Mouse (Mus musculus) heart, adult 2 months (tissue): Measurements from ENCODE around the gene Gm20708. TPM values are rescaled to one million over a fixed set of nuclear protein-coding genes. Genes with fewer than 3 reads are reported as not detected.
A peak's percentile ranks its signal among the peaks of the same experiment; 100 is the strongest.

Experiments
- DNase-seq, 2 experiments: peaks; one replicate each; pipeline ENCODE4 v3.0.0; 2021
- H3K27ac ChIP-seq: fragments of 200-600 bp; 2 replicates; pipeline ENCODE4 v1.8.1; 2022
- H3K27me3 ChIP-seq: fragments of 200-500 bp; 2 replicates; pipeline ENCODE4 v1.6.1; 2012; ENCODE audit warnings: mild to moderate bottlenecking, low read length, inconsistent platforms, mixed read lengths; ENCODE audit not compliant: control insufficient read depth, insufficient read depth
- H3K36me3 ChIP-seq: fragments of 200-500 bp; 2 replicates; pipeline ENCODE4 v1.6.1; 2012; ENCODE audit warnings: low read length, inconsistent platforms; ENCODE audit not compliant: control insufficient read depth, insufficient read depth
- H3K4me1 ChIP-seq: fragments of 200-500 bp; 2 replicates; pipeline ENCODE4 v1.6.1; 2011; ENCODE audit warnings: low read length; ENCODE audit not compliant: control insufficient read depth, insufficient read depth
- H3K4me3 ChIP-seq: fragments of 200-600 bp; 2 replicates; pipeline ENCODE4 v1.8.1; 2022
- H3K79me2 ChIP-seq: fragments of 200-500 bp; replicated peaks from 2 replicates; pipeline ENCODE4 v1.6.1; 2012; ENCODE audit warnings: mild to moderate bottlenecking, inconsistent platforms, low read length, moderate library complexity, mixed read lengths; ENCODE audit not compliant: control insufficient read depth, insufficient read depth
- H3K9ac ChIP-seq: fragments of 200-500 bp; 2 replicates; pipeline ENCODE4 v1.6.1; 2012; ENCODE audit warnings: low read depth, mild to moderate bottlenecking, control low read depth, inconsistent platforms, low read length, mixed read lengths
- CTCF ChIP-seq: fragments of 200-600 bp; IDR thresholded peaks from 2 replicates; pipeline ENCODE4 v1.8.1; 2022; ENCODE audit warnings: antibody characterized with exemption, mild to moderate bottlenecking, moderate library complexity
- EP300 ChIP-seq: fragments of 200-500 bp; IDR thresholded peaks from 2 replicates; pipeline ENCODE4 v1.6.1; 2011; ENCODE audit warnings: low read depth, low read length, control low read depth; ENCODE audit not compliant: insufficient read depth
- POLR2A ChIP-seq: fragments of 200-500 bp; IDR thresholded peaks from 2 replicates; pipeline ENCODE4 v1.6.1; 2011; ENCODE audit warnings: mild to moderate bottlenecking, low read depth, low read length, control low read depth; ENCODE audit not compliant: insufficient read depth
- WGBS: fragments of 180-500 bp; shearing (Covaris S2); methylation state at CpG from one replicate; pipeline ENCODE4 v1.1.7; 2018; 5-methylcytosine and 5-hydroxymethylcytosine counted together
- intact Hi-C: fragments of 180-260 bp; cut with DNase I; formaldehyde crosslinking; loops from one replicate; pipeline ENCODE4 v1.15.1; 2025
- polyA plus RNA-seq: library from polyadenylated mRNA; depleted of rRNA; stranded (reverse); fragments of >200 nt; gene quantifications from 2 replicates; pipeline ENCODE4 v1.2.3, GENCODE M21; 2012
- total RNA-seq, 2 experiments: library from RNA; stranded (reverse); gene quantifications; 2 replicates each; pipeline ENCODE4 v1.2.3; 2021

Gm20708 gene
- total and polyA plus RNA-seq, 3 experiments = 0.44 to 0.57 (median 0.48) TPM

GRCm38 (mm10) chr11:117820173-117820572 is 10.7 kb downstream of the Gm20708 start:
- WGBS = 74% methylated on average over 7 of the region's 7 CpGs
- Histone ChIP-seq H3K9ac (no peak overlapping the region), H3K4me1 (peaks cover 21% of the 10 kb centered on the region), H3K79me2 (no peaks in the 10 kb centered on the region), H3K36me3 (peaks cover 2% of the 10 kb centered on the region; the same call in 1 of the 2 replicates), H3K27me3 (no peaks in the 10 kb centered on the region), H3K4me3 (no peak overlapping the region), H3K27ac (peak overlapping the region; percentile 81; the same call in 1 of the 2 replicates)
- TF ChIP-seq CTCF (no peak), EP300 (no peak)
- no peak for DNase-seq
- intact Hi-C loops = loop anchor here (10.0 kb wide), 1 partner anchor 585 kb away; no protein-coding TSS in a partner anchor

- Histone ChIP-seq H3K27ac (peak overlapping the region; percentile 67), H3K9ac (no peak overlapping the region), H3K79me2 (no peaks in the 10 kb centered on the region), H3K4me1 (peaks cover 21% of the 10 kb centered on the region), H3K36me3 (peaks cover 2% of the 10 kb centered on the region; the same call in 1 of the 2 replicates), H3K27me3 (no peaks in the 10 kb centered on the region), H3K4me3 (no peak overlapping the region)
- peak in 1 of 2 experiments; percentile 19 for DNase-seq
- WGBS = 73% methylated on average over 9 of the region's 9 CpGs
- intact Hi-C loops = loop anchor here (10.0 kb wide), 1 partner anchor 587 kb away; no protein-coding TSS in a partner anchor
- TF ChIP-seq EP300 = no peak
- TF ChIP-seq POLR2A = no peak
- no peak for TF ChIP-seq CTCF
Observed at GRCm38 (mm10) chr11:117821868-117822267, 12.4 kb downstream of the Gm20708 start.

- TF ChIP-seq POLR2A = no peak
- TF ChIP-seq CTCF = no peak
- TF ChIP-seq EP300 = no peak
- Histone ChIP-seq H3K4me3 (no peak overlapping the region), H3K27ac (peak overlapping the region; percentile 67), H3K9ac (no peak overlapping the region), H3K27me3 (no peaks in the 10 kb centered on the region), H3K79me2 (no peaks in the 10 kb centered on the region), H3K4me1 (peaks cover 23% of the 10 kb centered on the region), H3K36me3 (peaks cover 2% of the 10 kb centered on the region; the same call in 1 of the 2 replicates)
- DNase-seq = peak; percentile 51 to 52
- intact Hi-C loops = loop anchor here (1.0 to 10.0 kb wide), 2 partner anchors 12 to 588 kb away; no protein-coding TSS in a partner anchor
- WGBS = 14% methylated on average over 7 of the region's 7 CpGs
Observed at GRCm38 (mm10) chr11:117822728-117823241, 13.3 kb downstream of the Gm20708 start.

- H3K4me3 ChIP-seq = no peak overlapping the region
- peak in 1 of 2 experiments; percentile 19 for DNase-seq
- H3K27ac ChIP-seq = peak overlapping the region; percentile 67
- TF ChIP-seq EP300 = no peak
- TF ChIP-seq CTCF = no peak
- no peak for TF ChIP-seq POLR2A
- no peaks in the 10 kb centered on the region for H3K79me2 ChIP-seq
- no peak overlapping the region for H3K9ac ChIP-seq
- H3K36me3 ChIP-seq = peaks cover 2% of the 10 kb centered on the region; the same call in 1 of the 2 replicates
- intact Hi-C loops = loop anchor here (1.0 to 10.0 kb wide), 2 partner anchors 13 to 589 kb away; no protein-coding TSS in a partner anchor
- H3K4me1 ChIP-seq = peaks cover 29% of the 10 kb centered on the region
- 75% methylated on average over 6 of the region's 6 CpGs for WGBS
- no peaks in the 10 kb centered on the region for H3K27me3 ChIP-seq
Observed at GRCm38 (mm10) chr11:117823411-117823810, 13.9 kb downstream of the Gm20708 start.

GRCm38 (mm10) chr11:117824060-117824969 is 14.8 kb downstream of the Gm20708 start:
- peaks cover 2% of the 10 kb centered on the region; the same call in 1 of the 2 replicates for H3K36me3 ChIP-seq
- peak; percentile 85 to 86 for DNase-seq
- intact Hi-C loops = loop anchor here (1.0 to 10.0 kb wide), 6 partner anchors 34 to 590 kb away; partner anchors contain the start of genes Tmc6 and Tmc8
- WGBS = under 1% methylated on average over 23 of the region's 23 CpGs
- H3K9ac ChIP-seq = peak overlapping the region; percentile 25
- H3K27ac ChIP-seq = peak overlapping the region; percentile 67
- no peaks in the 10 kb centered on the region for H3K79me2 ChIP-seq
- no peaks in the 10 kb centered on the region for H3K27me3 ChIP-seq
- H3K4me3 ChIP-seq = peak overlapping the region; percentile 17; the same call in 1 of the 2 replicates
- peaks cover 35% of the 10 kb centered on the region for H3K4me1 ChIP-seq
- TF ChIP-seq POLR2A (0 out of 2 replicates have a peak, but pooled peaks have one; percentile 23), EP300 (peak; percentile 96), CTCF (peak; percentile 96)
